Comparison of ENCODE assay signal across 11 mouse cellular contexts in the genomic region with DNA sequence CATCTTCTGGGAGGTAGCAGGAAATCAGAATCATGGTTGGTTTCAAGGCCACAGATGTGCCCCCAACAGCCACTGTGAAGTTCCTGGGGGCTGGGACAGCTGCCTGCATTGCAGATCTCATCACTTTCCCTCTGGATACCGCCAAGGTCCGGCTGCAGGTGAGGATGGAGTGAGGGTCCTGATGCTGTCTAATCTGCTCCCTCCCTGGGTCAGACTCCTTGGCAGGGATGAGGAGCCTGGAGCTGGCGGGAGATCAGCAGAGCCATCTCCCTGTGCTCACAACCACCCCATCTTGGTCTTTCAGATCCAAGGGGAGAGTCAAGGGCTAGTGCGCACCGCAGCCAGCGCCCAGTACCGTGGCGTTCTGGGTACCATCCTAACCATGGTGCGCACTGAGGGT. TPM values are rescaled to one million over a fixed set of nuclear protein-coding genes. Genes with fewer than 3 reads are reported as not detected.
DNase-seq lines count a peak whose midpoint lies in the region; ATAC-seq and TF ChIP-seq lines count a peak whose summit lies in the region.
"Had no signal": no experiment of that assay in that cellular context is flagged by ENCODE, and none has a peak within 500 bp of the region (broad histone marks: within the 10 kb centered on the region; RNA-seq: fewer than 3 reads in every experiment).

No protein-coding gene starts in this region.

- H3K36me3 ChIP-seq in midbrain, embryonic 10.5 days = peaks cover 35% of the 10 kb centered on the region
- H3K36me3 ChIP-seq in midbrain, embryonic 11.5 days (ENCODE audit: control insufficient read depth, insufficient read depth, low read length) = no peaks in the 10 kb centered on the region
- H3K36me3 ChIP-seq in embryonic facial prominence, embryonic 10.5 days (replicated peaks) = peaks cover 41% of the 10 kb centered on the region
- H3K36me3 ChIP-seq in liver, postnatal 0 days (replicated peaks; ENCODE audit: insufficient read depth, low read length) = peaks cover 64% of the 10 kb centered on the region

- peak overlapping the region; percentile 78 for H3K4me3 ChIP-seq in gastrocnemius, adult 2 months
- H3K4me3 ChIP-seq in midbrain, embryonic 10.5 days = no peak overlapping the region
- H3K4me3 ChIP-seq in midbrain, embryonic 11.5 days (ENCODE audit: low read depth, low read length) = no peak overlapping the region
- H3K4me3 ChIP-seq in embryonic facial prominence, embryonic 10.5 days = no peak overlapping the region
- peak overlapping the region; percentile 82 for H3K4me3 ChIP-seq in liver, postnatal 0 days (ENCODE audit: low read depth, low read length)
- H3K4me3 ChIP-seq: midbrain, embryonic 12.5 days had no signal

- H3K4me2 ChIP-seq in midbrain, embryonic 11.5 days = no peak overlapping the region
- H3K4me2 ChIP-seq in liver, postnatal 0 days (ENCODE audit: low read depth, low read length) = peak overlapping the region; percentile 93

- TF ChIP-seq EP300 in liver, postnatal 0 days (IDR thresholded peaks at IDR 0.05; ENCODE audit: low read depth) = no peak

- no peak for DNase-seq in gastrocnemius, adult 2 months
- no peak for DNase-seq in gastrocnemius, postnatal 25 days
- no peak for DNase-seq in midbrain, embryonic 10.5 days (ENCODE audit: low spot score)
- no peak for DNase-seq in midbrain, embryonic 11.5 days (ENCODE audit: low spot score, missing footprints)
- no peak for DNase-seq in embryonic facial prominence, embryonic 10.5 days (ENCODE audit: low spot score)
- no peak for DNase-seq in liver, postnatal 0 days
- no peak for DNase-seq in cerebellum, postnatal 10 days
- DNase-seq: B cell, adult 2 months had no signal

- H3K27ac ChIP-seq in gastrocnemius, adult 2 months = peak overlapping the region; percentile 68; the same call in 1 of the 2 replicates
- 0 out of 2 replicates have a peak overlapping the region, but pooled peaks have one; percentile 70 for H3K27ac ChIP-seq in midbrain, embryonic 10.5 days (replicated peaks)
- no peak overlapping the region for H3K27ac ChIP-seq in midbrain, embryonic 11.5 days (ENCODE audit: low read depth, low read length)
- peak overlapping the region; percentile 86 for H3K27ac ChIP-seq in embryonic facial prominence, embryonic 10.5 days (replicated peaks)
- H3K27ac ChIP-seq in liver, postnatal 0 days (ENCODE audit: low read depth) = peak overlapping the region; percentile 94

- intact Hi-C loops in gastrocnemius, adult 2 months (cut with DNase I) = no loop called here

- ATAC-seq in midbrain, embryonic 11.5 days (ENCODE audit: low FRiP score) = no peak
- ATAC-seq in liver, postnatal 0 days = no peak
- no peak for ATAC-seq in erythroid progenitor cell, adult 5-6 weeks (replicated peaks; ENCODE audit: low FRiP score, poor library complexity, severe bottlenecking)

- WGBS in midbrain, embryonic 10.5 days = 96% methylated on average over 9 of the region's 9 CpGs
- 93% methylated on average over 9 of the region's 9 CpGs for WGBS in midbrain, embryonic 11.5 days
- WGBS in embryonic facial prominence, embryonic 10.5 days = 98% methylated on average over 9 of the region's 9 CpGs
- 93% methylated on average over 9 of the region's 9 CpGs for WGBS in liver, postnatal 0 days (ENCODE audit: insufficient replicate concordance)

- peaks cover 56% of the 10 kb centered on the region for H3K4me1 ChIP-seq in midbrain, embryonic 10.5 days
- peaks cover 12% of the 10 kb centered on the region; the same call in 1 of the 2 replicates for H3K4me1 ChIP-seq in midbrain, embryonic 11.5 days (ENCODE audit: control insufficient read depth, insufficient read depth, low read length)
- peaks cover 69% of the 10 kb centered on the region for H3K4me1 ChIP-seq in embryonic facial prominence, embryonic 10.5 days
- H3K4me1 ChIP-seq in liver, postnatal 0 days (ENCODE audit: insufficient read depth) = peaks cover 44% of the 10 kb centered on the region

- H3K27me3 ChIP-seq in midbrain, embryonic 10.5 days (ENCODE audit: low read depth, poor library complexity, severe bottlenecking) = peaks cover 26% of the 10 kb centered on the region
- no peaks in the 10 kb centered on the region for H3K27me3 ChIP-seq in midbrain, embryonic 11.5 days (ENCODE audit: control insufficient read depth, insufficient read depth, low read length)
- peaks cover 28% of the 10 kb centered on the region for H3K27me3 ChIP-seq in embryonic facial prominence, embryonic 10.5 days (replicated peaks; ENCODE audit: low read depth, poor library complexity, severe bottlenecking)
- no peaks in the 10 kb centered on the region for H3K27me3 ChIP-seq in liver, postnatal 0 days (ENCODE audit: insufficient read depth, low read length)

- H3K9me3 ChIP-seq in midbrain, embryonic 10.5 days (replicated peaks) = no peaks in the 10 kb centered on the region
- H3K9me3 ChIP-seq in midbrain, embryonic 11.5 days (ENCODE audit: control insufficient read depth, low read length) = no peaks in the 10 kb centered on the region
- H3K9me3 ChIP-seq in embryonic facial prominence, embryonic 10.5 days = no peaks in the 10 kb centered on the region
- H3K9me3 ChIP-seq in liver, postnatal 0 days (ENCODE audit: low read length) = no peaks in the 10 kb centered on the region
- H3K9me3 ChIP-seq: midbrain, embryonic 12.5 days had no signal

- TF ChIP-seq CTCF in gastrocnemius, adult 2 months (IDR thresholded peaks at IDR 0.05) = no peak
- TF ChIP-seq CTCF in liver, postnatal 0 days (IDR thresholded peaks at IDR 0.05; ENCODE audit: low read depth) = no peak

- no peak overlapping the region for H3K9ac ChIP-seq in midbrain, embryonic 11.5 days (ENCODE audit: low read length)
- H3K9ac ChIP-seq in liver, postnatal 0 days (replicated peaks) = peak overlapping the region; percentile 75
- H3K9ac ChIP-seq: midbrain, embryonic 12.5 days had no signal

RNA-seq across cellular contexts. Expression of gene Ucp2, which starts 3.7 kb away (rescaled TPM):
- total RNA-seq in gastrocnemius, adult 2 months (2021) = 10 to 100 TPM; 17.4 to 27.2 TPM
- 10 to 100 TPM; 31.0 to 52.5 TPM for total RNA-seq in gastrocnemius, postnatal 25 days (2021)
- polyA plus RNA-seq in midbrain, embryonic 10.5 days (2016; fragmentation: Nextera tagmentation; extraction: Ambion mirVana) = 81.4 and 93.1 TPM in 2 replicates
- polyA plus RNA-seq in midbrain, embryonic 11.5 days (2014; fragmentation: Nextera tagmentation; extraction: Ambion mirVana) = 67.0 and 80.4 TPM in 2 replicates
- polyA plus RNA-seq in embryonic facial prominence, embryonic 10.5 days (2016; fragmentation: Nextera tagmentation; extraction: Ambion mirVana) = 101 and 105 TPM in 2 replicates
- 530 and 545 TPM in 2 replicates for polyA plus RNA-seq in liver, postnatal 0 days (2015; fragmentation: Nextera tagmentation; extraction: Ambion mirVana)
- total RNA-seq in erythroid progenitor cell, adult 5-6 weeks (2015; ENCODE audit: low replicate concordance) = 753 and 755 TPM in 2 replicates
- total RNA-seq in erythroid progenitor cell, adult 5-6 weeks (2017; ENCODE audit: low replicate concordance) = 595 and 716 TPM in 2 replicates

RNA-seq across cellular contexts. Expression of gene Dnajb13, which starts 18.0 kb away (rescaled TPM):
- not detected for total RNA-seq in gastrocnemius, adult 2 months (2021)
- not detected for total RNA-seq in gastrocnemius, postnatal 25 days (2021)
- 0.42 and 0.81 TPM in 2 replicates for polyA plus RNA-seq in midbrain, embryonic 10.5 days (2016; fragmentation: Nextera tagmentation; extraction: Ambion mirVana)
- polyA plus RNA-seq in midbrain, embryonic 11.5 days (2014; fragmentation: Nextera tagmentation; extraction: Ambion mirVana) = 0.33 and 0.52 TPM in 2 replicates
- 0.27 and 0.38 TPM in 2 replicates for polyA plus RNA-seq in embryonic facial prominence, embryonic 10.5 days (2016; fragmentation: Nextera tagmentation; extraction: Ambion mirVana)
- 1.0 and 1.8 TPM in 2 replicates for polyA plus RNA-seq in liver, postnatal 0 days (2015; fragmentation: Nextera tagmentation; extraction: Ambion mirVana)
- total RNA-seq in erythroid progenitor cell, adult 5-6 weeks (2015; ENCODE audit: low replicate concordance) = 2.9 TPM in 1 of 2 replicates, not detected in the other
- 1.1 and 5.6 TPM in 2 replicates for total RNA-seq in erythroid progenitor cell, adult 5-6 weeks (2017; ENCODE audit: low replicate concordance)

RNA-seq across cellular contexts. Expression of gene Ucp3, which starts 24.0 kb away (rescaled TPM):
- total RNA-seq in gastrocnemius, adult 2 months (2021) = 100 to 1,000 TPM; 141 to 174 TPM
- total RNA-seq in gastrocnemius, postnatal 25 days (2021) = 100 to 1,000 TPM; 105 to 189 TPM
- not detected in 2 replicates for polyA plus RNA-seq in midbrain, embryonic 10.5 days (2016; fragmentation: Nextera tagmentation; extraction: Ambion mirVana)
- polyA plus RNA-seq in midbrain, embryonic 11.5 days (2014; fragmentation: Nextera tagmentation; extraction: Ambion mirVana) = not detected in 2 replicates
- 0.11 TPM in 1 of 2 replicates, not detected in the other for polyA plus RNA-seq in embryonic facial prominence, embryonic 10.5 days (2016; fragmentation: Nextera tagmentation; extraction: Ambion mirVana)
- 0.08 and 0.21 TPM in 2 replicates for polyA plus RNA-seq in liver, postnatal 0 days (2015; fragmentation: Nextera tagmentation; extraction: Ambion mirVana)
- total RNA-seq in erythroid progenitor cell, adult 5-6 weeks (2015; ENCODE audit: low replicate concordance) = not detected in 2 replicates
- 1.0 TPM in 1 of 2 replicates, not detected in the other for total RNA-seq in erythroid progenitor cell, adult 5-6 weeks (2017; ENCODE audit: low replicate concordance)
- total RNA-seq: hematopoietic stem cell, adult 5-6 weeks had no signal
- polyA plus RNA-seq: midbrain, embryonic 12.5 days had no signal

RNA-seq across cellular contexts. Expression of gene Coa4, which starts 40.1 kb away (rescaled TPM):
- 10 to 100 TPM; 11.4 to 13.2 TPM for total RNA-seq in gastrocnemius, adult 2 months (2021)
- 10 to 100 TPM in 1 of 2 experiments, 1 to 10 TPM in 1; 8.1 to 13.0 TPM for total RNA-seq in gastrocnemius, postnatal 25 days (2021)
- polyA plus RNA-seq in midbrain, embryonic 10.5 days (2016; fragmentation: Nextera tagmentation; extraction: Ambion mirVana) = 22.0 and 22.8 TPM in 2 replicates
- polyA plus RNA-seq in midbrain, embryonic 11.5 days (2014; fragmentation: Nextera tagmentation; extraction: Ambion mirVana) = 15.7 and 22.8 TPM in 2 replicates
- 17.8 and 19.3 TPM in 2 replicates for polyA plus RNA-seq in embryonic facial prominence, embryonic 10.5 days (2016; fragmentation: Nextera tagmentation; extraction: Ambion mirVana)
- polyA plus RNA-seq in liver, postnatal 0 days (2015; fragmentation: Nextera tagmentation; extraction: Ambion mirVana) = 11.9 and 12.4 TPM in 2 replicates
- 4.2 and 20.9 TPM in 2 replicates for total RNA-seq in erythroid progenitor cell, adult 5-6 weeks (2015; ENCODE audit: low replicate concordance)
- 3.9 and 6.8 TPM in 2 replicates for total RNA-seq in erythroid progenitor cell, adult 5-6 weeks (2017; ENCODE audit: low replicate concordance)

Comparison
In these comparisons a context has a peak if more than half of its experiments do, and no peak if none do; other contexts are left out.
1. H3K4me3 ChIP-seq: peak in gastrocnemius, adult 2 months (single experiment) and liver, postnatal 0 days (single experiment); none in midbrain, embryonic 10.5 days (single experiment), midbrain, embryonic 11.5 days (single experiment) and embryonic facial prominence, embryonic 10.5 days (single experiment).